Mouse (Mus musculus): Measurements from ENCODE around the gene Ergic1. TPM values are rescaled to one million over a fixed set of nuclear protein-coding genes. Genes with fewer than 3 reads are reported as not detected.
A peak's percentile ranks its signal among the peaks of the same experiment; 100 is the strongest.

Gene Ergic1
- polyA plus RNA-seq, 1 experiment from 2014 or later, result 34.4 TPM

- H3K27me3 ChIP-seq (ENCODE audit: insufficient read depth, low read length), result no peaks in the 10 kb centered on the region
- no peak overlapping the region for H3K4me3 ChIP-seq (ENCODE audit: low read depth, low read length)
- H3K9me3 ChIP-seq (ENCODE audit: low read length), result no peaks in the 10 kb centered on the region
- H3K27ac ChIP-seq (ENCODE audit: low read depth), result no peak overlapping the region; the same call in 1 of the 2 replicates
- ATAC-seq (no peak), DNase-seq (no peak)
- TF ChIP-seq EP300 (IDR thresholded peaks at IDR 0.05; ENCODE audit: low read depth) (no peak), CTCF (IDR thresholded peaks at IDR 0.05; ENCODE audit: low read depth) (no peak)
- 0 out of 2 replicates have a peak overlapping the region, but pooled peaks have one; percentile 7 for H3K9ac ChIP-seq (replicated peaks)
- H3K4me1 ChIP-seq (ENCODE audit: insufficient read depth), result peaks cover 23% of the 10 kb centered on the region
- H3K36me3 ChIP-seq (replicated peaks; ENCODE audit: insufficient read depth, low read length), result peaks cover 6% of the 10 kb centered on the region; the same call in 1 of the 2 replicates
- H3K4me2 ChIP-seq (ENCODE audit: low read depth, low read length), result no peak overlapping the region
- 76% methylated on average over 4 of the region's 4 CpGs for WGBS (ENCODE audit: insufficient replicate concordance)
Observed at GRCm38 (mm10) chr17:26569594-26570350, 8.5 kb downstream of the Ergic1 start.

- H3K27ac ChIP-seq (ENCODE audit: low read depth), result peak overlapping the region; percentile 89
- peak; percentile 37 for ATAC-seq
- H3K4me2 ChIP-seq (ENCODE audit: low read depth, low read length), result 0 out of 2 replicates have a peak overlapping the region, but pooled peaks have one; percentile 9
Observed at GRCm38 (mm10) chr17:26570651-26571118, 9.4 kb downstream of the Ergic1 start.

GRCm38 (mm10) chr17:26571377-26571776, 10.1 kb downstream of the Ergic1 start:
- TF ChIP-seq CTCF (IDR thresholded peaks at IDR 0.05; ENCODE audit: low read depth), result no peak
- peak; percentile 85 for TF ChIP-seq EP300 (IDR thresholded peaks at IDR 0.05; ENCODE audit: low read depth)

More at GRCm38 (mm10) chr17:26570651-26571118, 9.4 kb downstream of the Ergic1 start:
- Histone ChIP-seq H3K36me3 (replicated peaks; ENCODE audit: insufficient read depth, low read length) (peaks cover 6% of the 10 kb centered on the region; the same call in 1 of the 2 replicates), H3K9ac (replicated peaks) (no peak overlapping the region), H3K27me3 (ENCODE audit: insufficient read depth, low read length) (no peaks in the 10 kb centered on the region), H3K4me3 (ENCODE audit: low read depth, low read length) (no peak overlapping the region), H3K9me3 (ENCODE audit: low read length) (no peaks in the 10 kb centered on the region), H3K4me1 (ENCODE audit: insufficient read depth) (peaks cover 23% of the 10 kb centered on the region)
- WGBS (ENCODE audit: insufficient replicate concordance), result 48% methylated on average over 11 of the region's 11 CpGs
- TF ChIP-seq CTCF (IDR thresholded peaks at IDR 0.05; ENCODE audit: low read depth), result no peak
- TF ChIP-seq EP300 (IDR thresholded peaks at IDR 0.05; ENCODE audit: low read depth), result no peak
- DNase-seq, result no peak

GRCm38 (mm10) chr17:26572265-26572664, 11.0 kb downstream of the Ergic1 start:
- H3K4me2 ChIP-seq (ENCODE audit: low read depth, low read length), result no peak overlapping the region
- 78% methylated on average over 11 of the region's 11 CpGs for WGBS (ENCODE audit: insufficient replicate concordance)
- no peak overlapping the region for H3K9ac ChIP-seq (replicated peaks)
- TF ChIP-seq EP300 (IDR thresholded peaks at IDR 0.05; ENCODE audit: low read depth), result no peak
- TF ChIP-seq CTCF (IDR thresholded peaks at IDR 0.05; ENCODE audit: low read depth), result no peak
- no peaks in the 10 kb centered on the region for H3K27me3 ChIP-seq (ENCODE audit: insufficient read depth, low read length)
- no peak for DNase-seq
- ATAC-seq, result no peak
- H3K4me3 ChIP-seq (ENCODE audit: low read depth, low read length), result no peak overlapping the region
- no peaks in the 10 kb centered on the region for H3K9me3 ChIP-seq (ENCODE audit: low read length)
- H3K36me3 ChIP-seq (replicated peaks; ENCODE audit: insufficient read depth, low read length), result peaks cover 6% of the 10 kb centered on the region; the same call in 1 of the 2 replicates
- peak overlapping the region; percentile 89; the same call in 1 of the 2 replicates for H3K27ac ChIP-seq (ENCODE audit: low read depth)
- H3K4me1 ChIP-seq (ENCODE audit: insufficient read depth), result peaks cover 29% of the 10 kb centered on the region

More at GRCm38 (mm10) chr17:26571377-26571776, 10.1 kb downstream of the Ergic1 start:
- Histone ChIP-seq H3K27me3 (ENCODE audit: insufficient read depth, low read length) (no peaks in the 10 kb centered on the region), H3K27ac (ENCODE audit: low read depth) (peak overlapping the region; percentile 89), H3K9ac (replicated peaks) (no peak overlapping the region), H3K36me3 (replicated peaks; ENCODE audit: insufficient read depth, low read length) (peaks cover 6% of the 10 kb centered on the region; the same call in 1 of the 2 replicates), H3K4me3 (ENCODE audit: low read depth, low read length) (no peak overlapping the region), H3K9me3 (ENCODE audit: low read length) (no peaks in the 10 kb centered on the region), H3K4me1 (ENCODE audit: insufficient read depth) (peaks cover 24% of the 10 kb centered on the region), H3K4me2 (ENCODE audit: low read depth, low read length) (0 out of 2 replicates have a peak overlapping the region, but pooled peaks have one; percentile 2)
- DNase-seq (peak; percentile 74), ATAC-seq (peak; percentile 88)
- WGBS (ENCODE audit: insufficient replicate concordance), result 36% methylated on average over 3 of the region's 3 CpGs

DNA sequence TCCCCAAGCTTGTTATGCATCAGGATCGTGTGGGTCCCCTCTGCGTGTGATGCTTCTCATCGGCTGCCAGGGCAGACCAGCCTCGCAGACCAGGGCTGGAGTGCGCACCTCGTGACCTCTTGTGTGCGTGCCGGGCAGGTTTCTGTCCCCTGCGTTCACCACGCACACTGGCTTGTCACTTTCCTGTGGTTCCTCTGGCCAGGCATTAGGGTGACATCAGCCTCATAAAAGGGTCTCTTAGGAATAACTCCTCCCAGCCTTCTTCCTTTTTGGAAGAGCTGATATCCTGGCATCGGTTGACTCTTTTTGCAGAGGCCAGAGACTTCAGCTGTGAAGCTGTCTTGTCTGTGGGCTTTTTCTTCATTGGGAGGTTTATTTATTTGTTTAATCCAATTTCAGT, 12.8 kb downstream of the Ergic1 start:
- WGBS (ENCODE audit: insufficient replicate concordance), result 86% methylated on average over 11 of the region's 11 CpGs
- DNase-seq, result no peak
- Histone ChIP-seq H3K9ac (replicated peaks) (no peak overlapping the region), H3K4me2 (ENCODE audit: low read depth, low read length) (no peak overlapping the region), H3K27ac (ENCODE audit: low read depth) (no peak overlapping the region), H3K4me1 (ENCODE audit: insufficient read depth) (peaks cover 29% of the 10 kb centered on the region), H3K27me3 (ENCODE audit: insufficient read depth, low read length) (no peaks in the 10 kb centered on the region), H3K9me3 (ENCODE audit: low read length) (no peaks in the 10 kb centered on the region), H3K36me3 (replicated peaks; ENCODE audit: insufficient read depth, low read length) (0 out of 2 replicates have a peak, but pooled peaks cover 3% of the 10 kb centered on the region), H3K4me3 (ENCODE audit: low read depth, low read length) (no peak overlapping the region)
- no peak for TF ChIP-seq CTCF (IDR thresholded peaks at IDR 0.05; ENCODE audit: low read depth)
- no peak for TF ChIP-seq EP300 (IDR thresholded peaks at IDR 0.05; ENCODE audit: low read depth)
- no peak for ATAC-seq

GRCm38 (mm10) chr17:26574701-26575100, 13.4 kb downstream of the Ergic1 start:
- Histone ChIP-seq H3K4me2 (ENCODE audit: low read depth, low read length) (no peak overlapping the region), H3K36me3 (replicated peaks; ENCODE audit: insufficient read depth, low read length) (0 out of 2 replicates have a peak, but pooled peaks cover 3% of the 10 kb centered on the region), H3K9me3 (ENCODE audit: low read length) (no peaks in the 10 kb centered on the region), H3K9ac (replicated peaks) (no peak overlapping the region), H3K27me3 (ENCODE audit: insufficient read depth, low read length) (no peaks in the 10 kb centered on the region), H3K4me3 (ENCODE audit: low read depth, low read length) (no peak overlapping the region), H3K4me1 (ENCODE audit: insufficient read depth) (peaks cover 29% of the 10 kb centered on the region), H3K27ac (ENCODE audit: low read depth) (no peak overlapping the region)
- DNase-seq, result no peak
- WGBS (ENCODE audit: insufficient replicate concordance), result 80% methylated on average over 5 of the region's 5 CpGs
- ATAC-seq, result no peak
- TF ChIP-seq EP300 (IDR thresholded peaks at IDR 0.05; ENCODE audit: low read depth) (no peak), CTCF (IDR thresholded peaks at IDR 0.05; ENCODE audit: low read depth) (no peak)

All from liver, postnatal 0 days (tissue).